Mouse (Mus musculus) ES-Bruce4 (cell line): ENCODE data around the gene Gdf7.

Source experiments
- CTCF ChIP-seq: IDR thresholded peaks from one replicate; pipeline ENCODE4 v1.8.1; 2011; ENCODE audit warnings: low read depth, low read length
- EP300 ChIP-seq: IDR thresholded peaks from 2 replicates; pipeline ENCODE4 v1.6.1; 2011; ENCODE audit warnings: low read depth, low read length; ENCODE audit not compliant: insufficient read depth
- POLR2A ChIP-seq: IDR thresholded peaks from one replicate; pipeline ENCODE4 v1.8.1; 2011; ENCODE audit warnings: low read length; ENCODE audit not compliant: insufficient read depth

DNA sequence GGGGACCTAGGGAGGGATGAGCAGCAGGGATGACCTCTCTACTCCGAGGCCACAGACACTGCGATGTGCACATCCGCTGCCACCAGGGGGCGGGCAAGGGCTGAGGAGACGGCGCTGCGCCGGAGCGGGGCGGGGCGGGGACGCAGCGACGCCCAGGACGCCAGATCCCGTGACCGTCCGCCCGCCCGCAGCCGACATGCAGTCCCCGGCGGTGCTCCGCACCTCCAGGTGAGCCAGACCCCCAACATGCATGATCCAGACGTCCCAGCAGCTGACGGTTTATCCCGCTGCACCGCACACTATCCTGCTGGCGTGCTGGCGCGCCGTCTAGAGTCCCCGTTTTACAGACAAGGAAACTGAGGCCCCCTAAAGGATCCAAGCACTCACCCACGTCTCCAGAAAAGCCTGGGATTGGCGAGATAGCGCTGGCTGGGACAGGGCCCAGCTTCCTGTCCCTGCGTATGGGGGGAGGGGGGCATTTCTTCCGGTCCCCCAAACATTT is 11.6 kb upstream of the Gdf7 start, which contains the start of gene Hs1bp3:
- TF ChIP-seq CTCF = peak; percentile 86
- TF ChIP-seq EP300 = no peak
- TF ChIP-seq POLR2A = peak; percentile 57
